Mouse (Mus musculus) lung, postnatal 0 days (tissue): ENCODE results near the gene Arhgap19.

Source experiments
- CTCF ChIP-seq: IDR thresholded peaks from 2 replicates; pipeline ENCODE4 v1.5.1; 2016; ENCODE audit warnings: antibody characterized with exemption, mild to moderate bottlenecking
- EP300 ChIP-seq: IDR thresholded peaks from 2 replicates; pipeline ENCODE4 v1.6.1; 2016; ENCODE audit warnings: antibody characterized with exemption, mild to moderate bottlenecking, control low read depth

GRCm38 (mm10) chr19:41747436-41747835, 54.4 kb downstream of the Arhgap19 start:
- TF ChIP-seq CTCF (no peak), EP300 (no peak)
